ENCODE assay signal across 19 mouse cellular contexts in the genomic region with DNA sequence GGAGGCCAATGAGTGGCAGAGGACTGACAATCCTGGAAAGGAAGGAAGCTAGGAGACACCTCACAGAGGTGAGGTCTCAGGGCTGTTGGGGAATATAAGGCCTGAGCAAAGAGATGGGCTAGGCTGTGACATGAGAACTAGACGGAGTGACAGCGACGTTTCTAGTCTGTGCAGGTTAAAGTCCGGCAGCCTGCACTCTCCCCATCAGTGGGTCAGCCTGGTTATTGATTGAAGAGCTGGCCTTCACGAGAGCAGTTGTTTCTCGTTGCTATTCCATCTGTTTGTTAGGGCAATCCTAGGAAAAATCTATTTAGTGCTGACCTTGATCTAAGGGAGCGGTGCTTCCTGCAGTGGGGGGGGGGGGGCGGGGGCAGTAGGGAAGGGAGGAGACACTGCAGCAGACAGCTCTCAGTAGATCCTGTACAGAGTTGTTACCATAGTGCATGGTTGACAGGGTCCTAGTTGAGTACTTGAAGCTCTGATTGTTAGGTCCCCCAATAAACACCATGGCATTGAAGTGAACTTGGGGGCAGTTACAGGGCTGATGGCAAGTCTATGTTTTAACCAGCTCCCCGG. TPM values are rescaled to one million over a fixed set of nuclear protein-coding genes. Genes with fewer than 3 reads are reported as not detected.
A peak's percentile ranks its signal among the peaks of the same experiment; 100 is the strongest.
DNase-seq lines count a peak whose midpoint lies in the region; ATAC-seq and TF ChIP-seq lines count a peak whose summit lies in the region.
"Had no signal": no experiment of that assay in that cellular context is flagged by ENCODE, and none has a peak within 500 bp of the region (broad histone marks: within the 10 kb centered on the region; RNA-seq: fewer than 3 reads in every experiment).

No protein-coding gene starts in this region.

- no peak for DNase-seq in kidney, postnatal 0 days (ENCODE audit: low spot score)
- no peak for DNase-seq in kidney, postnatal 10 days
- DNase-seq in kidney, postnatal 14 days, result peak; percentile 5
- DNase-seq in liver, embryonic 13.5 days, result no peak
- DNase-seq in adrenal gland, postnatal 4 days (ENCODE audit: low spot score in 2 of 2), result no peak
- no peak for DNase-seq in adrenal gland, adult 8-10 months
- no peak for DNase-seq in heart, adult 2 months
- DNase-seq: adrenal gland, postnatal 14 days; cerebellum, adult 8-10 months; gastrocnemius, adult 2 months; layer of hippocampus, postnatal 36 days; lung, adult 2 months; lung, postnatal 14 days had no signal

- H3K27ac ChIP-seq in kidney, postnatal 0 days, result no peak overlapping the region
- H3K27ac ChIP-seq in liver, embryonic 13.5 days, result peak overlapping the region; percentile 47
- H3K27ac ChIP-seq in heart, adult 2 months, result no peak overlapping the region
- H3K27ac ChIP-seq: forebrain, embryonic 13.5 days; gastrocnemius, adult 2 months; heart, embryonic 10.5 days; hindbrain, embryonic 15.5 days; layer of hippocampus, adult 2 months; midbrain, embryonic 13.5 days; stomach, embryonic 15.5 days had no signal

- no peaks in the 10 kb centered on the region for H3K4me1 ChIP-seq in kidney, postnatal 0 days (replicated peaks; ENCODE audit: insufficient read depth, low read length)
- 0 out of 2 replicates have a peak, but pooled peaks cover 6% of the 10 kb centered on the region for H3K4me1 ChIP-seq in liver, embryonic 13.5 days (replicated peaks)
- no peaks in the 10 kb centered on the region for H3K4me1 ChIP-seq in heart, adult 2 months (ENCODE audit: control insufficient read depth, insufficient read depth, low read length)
- H3K4me1 ChIP-seq: forebrain, embryonic 13.5 days; heart, embryonic 10.5 days; hindbrain, embryonic 15.5 days; midbrain, embryonic 13.5 days; stomach, embryonic 15.5 days had no signal

- intact Hi-C loops in heart, adult 2 months (cut with DNase I), result no loop called here

- no peak overlapping the region for H3K4me2 ChIP-seq in kidney, postnatal 0 days (ENCODE audit: low read length)
- H3K4me2 ChIP-seq in liver, embryonic 13.5 days, result no peak overlapping the region
- H3K4me2 ChIP-seq: forebrain, embryonic 13.5 days; hindbrain, embryonic 15.5 days; midbrain, embryonic 13.5 days; stomach, embryonic 15.5 days had no signal

- H3K27me3 ChIP-seq in kidney, postnatal 0 days (ENCODE audit: insufficient read depth, low read length), result no peaks in the 10 kb centered on the region
- no peaks in the 10 kb centered on the region for H3K27me3 ChIP-seq in liver, embryonic 13.5 days
- no peaks in the 10 kb centered on the region for H3K27me3 ChIP-seq in heart, adult 2 months (ENCODE audit: control insufficient read depth, insufficient read depth, low read length)
- H3K27me3 ChIP-seq: forebrain, embryonic 13.5 days; hindbrain, embryonic 15.5 days; midbrain, embryonic 13.5 days; stomach, embryonic 15.5 days had no signal

- peak; percentile 48 for ATAC-seq in kidney, postnatal 0 days (replicated peaks; ENCODE audit: low FRiP score, low read depth)
- peak; percentile 64 for ATAC-seq in liver, embryonic 13.5 days (ENCODE audit: low read depth)
- ATAC-seq: forebrain, embryonic 13.5 days; midbrain, embryonic 13.5 days had no signal

- no peak for TF ChIP-seq POLR2A in heart, adult 2 months (IDR thresholded peaks at IDR 0.05; ENCODE audit: insufficient read depth, low read depth, low read length)

- no peak for TF ChIP-seq EP300 in heart, adult 2 months (IDR thresholded peaks at IDR 0.05; ENCODE audit: insufficient read depth, low read depth, low read length)

- no peaks in the 10 kb centered on the region for H3K79me2 ChIP-seq in heart, adult 2 months (replicated peaks; ENCODE audit: control insufficient read depth, insufficient read depth, low read length)

- 70% methylated on average over 9 of the region's 9 CpGs for WGBS in kidney, postnatal 0 days
- WGBS in liver, embryonic 13.5 days (ENCODE audit: insufficient replicate concordance), result 66% methylated on average over 9 of the region's 9 CpGs
- 89% methylated on average over 9 of the region's 9 CpGs for WGBS in heart, adult 2 months

- no peak for TF ChIP-seq CTCF in kidney, postnatal 0 days (IDR thresholded peaks at IDR 0.05; ENCODE audit: low read depth)
- TF ChIP-seq CTCF in heart, adult 2 months (IDR thresholded peaks at IDR 0.05), result no peak

- no peak overlapping the region for H3K4me3 ChIP-seq in kidney, postnatal 0 days (replicated peaks; ENCODE audit: low read depth, low read length)
- no peak overlapping the region for H3K4me3 ChIP-seq in liver, embryonic 13.5 days (replicated peaks)
- no peak overlapping the region for H3K4me3 ChIP-seq in heart, adult 2 months
- H3K4me3 ChIP-seq: forebrain, embryonic 13.5 days; gastrocnemius, adult 2 months; heart, embryonic 10.5 days; hindbrain, embryonic 15.5 days; layer of hippocampus, adult 2 months; midbrain, embryonic 13.5 days; stomach, embryonic 15.5 days had no signal

- no peak overlapping the region for H3K9ac ChIP-seq in kidney, postnatal 0 days (ENCODE audit: low read depth, low read length)
- no peak overlapping the region for H3K9ac ChIP-seq in liver, embryonic 13.5 days
- H3K9ac ChIP-seq in heart, adult 2 months (ENCODE audit: low read depth, low read length), result no peak overlapping the region
- H3K9ac ChIP-seq: forebrain, embryonic 13.5 days; hindbrain, embryonic 15.5 days; midbrain, embryonic 13.5 days; stomach, embryonic 15.5 days had no signal

- no peaks in the 10 kb centered on the region for H3K9me3 ChIP-seq in kidney, postnatal 0 days (replicated peaks; ENCODE audit: low read length)
- H3K9me3 ChIP-seq in liver, embryonic 13.5 days (replicated peaks), result no peaks in the 10 kb centered on the region
- H3K9me3 ChIP-seq: forebrain, embryonic 13.5 days; heart, embryonic 10.5 days; hindbrain, embryonic 15.5 days; midbrain, embryonic 13.5 days; stomach, embryonic 15.5 days had no signal

- H3K36me3 ChIP-seq in kidney, postnatal 0 days (ENCODE audit: insufficient read depth, low read length), result no peaks in the 10 kb centered on the region
- no peaks in the 10 kb centered on the region for H3K36me3 ChIP-seq in liver, embryonic 13.5 days
- no peaks in the 10 kb centered on the region for H3K36me3 ChIP-seq in heart, adult 2 months (ENCODE audit: control insufficient read depth, insufficient read depth, low read length)
- H3K36me3 ChIP-seq: heart, embryonic 10.5 days; hindbrain, embryonic 15.5 days; midbrain, embryonic 13.5 days; stomach, embryonic 15.5 days had no signal

RNA-seq across cellular contexts. Expression of a gene that starts 21.6 kb away (rescaled TPM):
- 10.0 and 11.0 TPM in 2 replicates for polyA plus RNA-seq in kidney, postnatal 0 days (2015; fragmentation: Nextera tagmentation; extraction: Ambion mirVana)
- polyA plus RNA-seq in liver, embryonic 13.5 days (2015; fragmentation: Nextera tagmentation; extraction: Ambion mirVana), result 11.1 and 11.8 TPM in 2 replicates
- 10 to 100 TPM; 26.8 to 27.9 TPM for total RNA-seq in adrenal gland, postnatal 4 days (2021)
- 10 to 100 TPM; 38.2 to 68.7 (median 50.9) TPM for total RNA-seq in adrenal gland, adult 8-10 months (2022)
- 100 to 1,000 TPM; 196 to 225 TPM for total RNA-seq in heart, adult 2 months (2021)
- polyA plus RNA-seq in heart, adult 2 months (2012; rRNA removed), result 176 and 318 TPM in 2 replicates
